Mouse (Mus musculus) bone marrow, adult 2 months (tissue): Measurements from ENCODE around the gene Entpd6.

Experiments
- CTCF ChIP-seq: fragments of 200-500 bp; IDR thresholded peaks from 2 replicates; pipeline ENCODE4 v1.5.1; 2011; ENCODE audit warnings: low read length, control low read depth; ENCODE audit not compliant: control insufficient read depth, insufficient read depth
- POLR2A ChIP-seq: fragments of 200-500 bp; IDR thresholded peaks from 2 replicates; pipeline ENCODE4 v1.6.1; 2011; ENCODE audit warnings: low read depth, mild to moderate bottlenecking, control low read depth, low read length, borderline replicate concordance; ENCODE audit not compliant: control insufficient read depth

- TF ChIP-seq POLR2A = no peak
- TF ChIP-seq CTCF = no peak
These were observed 71.9 kb downstream of the Entpd6 start for GRCm38 (mm10) chr2:150820720-150821119.
